Mouse (Mus musculus): ENCODE data around the gene Acsl5. TPM values are rescaled to one million over a fixed set of nuclear protein-coding genes. Genes with fewer than 3 reads are reported as not detected.

The Acsl5 gene
- polyA plus RNA-seq, 2 experiments, result 13.6 to 42.8 TPM

DNA sequence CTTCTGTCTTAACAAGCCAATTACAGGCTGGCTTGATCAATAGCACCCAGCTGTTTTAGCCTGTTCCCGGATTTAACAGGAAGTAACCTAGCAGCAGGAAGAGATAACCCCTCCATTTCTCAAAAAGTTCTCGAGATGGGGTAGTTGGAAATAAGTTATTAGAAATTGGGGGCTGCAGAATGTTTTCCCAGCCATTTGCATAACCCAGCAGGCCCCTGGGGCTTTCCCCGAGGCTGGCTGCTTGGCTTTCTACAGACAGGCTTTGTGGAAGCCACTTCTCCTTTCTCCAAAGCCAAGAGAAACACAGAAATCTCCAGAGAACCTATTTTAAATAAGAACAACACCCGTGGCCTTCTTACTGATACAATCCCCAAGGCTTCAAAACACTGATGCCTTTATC, 41.4 kb downstream of the Acsl5 start:
- TF ChIP-seq POLR2A (IDR thresholded peaks at IDR 0.05; ENCODE audit: borderline replicate concordance, extremely low read depth, insufficient read depth, insufficient read length), result no peak
- WGBS, result 31% methylated on average over 4 of the region's 4 CpGs
- no peaks in the 10 kb centered on the region for H3K27me3 ChIP-seq (ENCODE audit: control insufficient read depth, insufficient read depth, low read length)
- H3K4me2 ChIP-seq (replicated peaks; ENCODE audit: low read depth, low read length, severe bottlenecking), result no peak overlapping the region
- H3K9me3 ChIP-seq (ENCODE audit: control insufficient read depth, low read length), result no peaks in the 10 kb centered on the region
- no peak for DNase-seq (ENCODE audit: low spot score)
- H3K27ac ChIP-seq (replicated peaks; ENCODE audit: low read depth, low read length), result no peak overlapping the region
- H3K4me3 ChIP-seq (replicated peaks; ENCODE audit: low read length), result no peak overlapping the region
- H3K4me1 ChIP-seq (ENCODE audit: control insufficient read depth, insufficient read depth, low read length), result no peaks in the 10 kb centered on the region
- H3K36me3 ChIP-seq (ENCODE audit: control insufficient read depth, insufficient read depth, low read length), result peaks cover 31% of the 10 kb centered on the region
- ATAC-seq (ENCODE audit: low FRiP score, low read depth), result no peak
- no peak overlapping the region for H3K9ac ChIP-seq (ENCODE audit: low read depth, low read length, severe bottlenecking)

- H3K9ac ChIP-seq (ENCODE audit: low read depth, low read length, severe bottlenecking), result no peak overlapping the region
- no peaks in the 10 kb centered on the region for H3K4me1 ChIP-seq (ENCODE audit: control insufficient read depth, insufficient read depth, low read length)
- no peaks in the 10 kb centered on the region for H3K27me3 ChIP-seq (ENCODE audit: control insufficient read depth, insufficient read depth, low read length)
- no peak overlapping the region for H3K27ac ChIP-seq (replicated peaks; ENCODE audit: low read depth, low read length)
- ATAC-seq (ENCODE audit: low FRiP score, low read depth), result no peak
- no peak for TF ChIP-seq POLR2A (IDR thresholded peaks at IDR 0.05; ENCODE audit: borderline replicate concordance, extremely low read depth, insufficient read depth, insufficient read length)
- no peak overlapping the region for H3K4me3 ChIP-seq (replicated peaks; ENCODE audit: low read length)
- 89% methylated on average over 9 of the region's 9 CpGs for WGBS
- H3K4me2 ChIP-seq (replicated peaks; ENCODE audit: low read depth, low read length, severe bottlenecking), result no peak overlapping the region
- DNase-seq (ENCODE audit: low spot score), result no peak
- no peaks in the 10 kb centered on the region for H3K9me3 ChIP-seq (ENCODE audit: control insufficient read depth, low read length)
- H3K36me3 ChIP-seq (ENCODE audit: control insufficient read depth, insufficient read depth, low read length), result peaks cover 34% of the 10 kb centered on the region
These were observed 43.3 kb downstream of the Acsl5 start for GRCm38 (mm10) chr19:55295075-55295474.

DNA sequence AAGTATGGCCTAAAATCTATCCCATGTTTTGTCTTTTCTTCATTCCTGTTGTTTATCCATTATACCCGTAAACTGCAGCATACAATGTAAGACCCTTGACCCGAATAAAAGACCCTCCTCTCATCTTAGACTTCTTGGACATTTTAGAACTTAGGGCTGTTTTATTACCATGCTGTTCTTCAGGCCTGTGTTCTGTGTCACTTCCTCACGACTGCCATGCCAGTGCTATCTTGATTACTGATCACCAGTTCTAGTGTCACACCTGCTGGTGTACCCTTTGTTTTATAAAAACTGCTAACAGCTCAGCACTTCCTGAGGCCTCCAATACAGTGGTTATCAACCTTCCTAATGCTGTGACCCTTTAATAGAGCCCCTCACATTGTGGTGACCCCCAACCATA, 43.8 kb downstream of the Acsl5 start:
- no peak for TF ChIP-seq POLR2A (IDR thresholded peaks at IDR 0.05; ENCODE audit: borderline replicate concordance, extremely low read depth, insufficient read depth, insufficient read length)
- ATAC-seq (ENCODE audit: low FRiP score, low read depth) (no peak), DNase-seq (ENCODE audit: low spot score) (no peak)
- no peak overlapping the region for H3K4me2 ChIP-seq (replicated peaks; ENCODE audit: low read depth, low read length, severe bottlenecking)
- H3K4me1 ChIP-seq (ENCODE audit: control insufficient read depth, insufficient read depth, low read length), result no peaks in the 10 kb centered on the region
- 90% methylated on average over 3 of the region's 3 CpGs for WGBS
- no peak overlapping the region for H3K27ac ChIP-seq (replicated peaks; ENCODE audit: low read depth, low read length)
- no peak overlapping the region for H3K9ac ChIP-seq (ENCODE audit: low read depth, low read length, severe bottlenecking)
- peaks cover 39% of the 10 kb centered on the region for H3K36me3 ChIP-seq (ENCODE audit: control insufficient read depth, insufficient read depth, low read length)
- no peak overlapping the region for H3K4me3 ChIP-seq (replicated peaks; ENCODE audit: low read length)
- no peaks in the 10 kb centered on the region for H3K27me3 ChIP-seq (ENCODE audit: control insufficient read depth, insufficient read depth, low read length)
- H3K9me3 ChIP-seq (ENCODE audit: control insufficient read depth, low read length), result no peaks in the 10 kb centered on the region

DNA sequence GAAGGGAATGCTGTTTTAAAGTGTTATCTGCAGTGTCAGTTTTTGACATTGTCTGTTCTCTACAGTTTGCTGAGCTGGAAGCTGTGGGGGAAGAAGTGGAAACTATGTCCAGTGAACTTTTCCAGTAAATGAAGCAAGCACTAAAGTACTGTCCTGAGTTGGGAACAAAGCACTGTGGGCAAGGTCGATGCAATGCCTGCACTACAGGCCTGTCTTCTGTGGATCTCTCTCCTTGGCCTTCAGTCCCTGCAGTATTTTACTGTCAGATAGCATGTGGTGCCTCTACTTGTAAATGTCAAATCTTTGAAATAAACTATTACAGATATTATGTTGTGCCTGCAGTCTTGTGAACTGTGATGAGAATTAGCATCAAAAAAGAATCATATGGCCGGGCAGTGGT, 44.6 kb downstream of the Acsl5 start:
- 88% methylated on average over 2 of the region's 2 CpGs for WGBS

GRCm38 (mm10) chr19:55297489-55297888, 45.8 kb downstream of the Acsl5 start:
- Histone ChIP-seq H3K9ac (ENCODE audit: low read depth, low read length, severe bottlenecking) (no peak overlapping the region), H3K9me3 (ENCODE audit: control insufficient read depth, low read length) (no peaks in the 10 kb centered on the region), H3K4me1 (ENCODE audit: control insufficient read depth, insufficient read depth, low read length) (no peaks in the 10 kb centered on the region), H3K27ac (replicated peaks; ENCODE audit: low read depth, low read length) (no peak overlapping the region), H3K4me3 (replicated peaks; ENCODE audit: low read length) (no peak overlapping the region), H3K27me3 (ENCODE audit: control insufficient read depth, insufficient read depth, low read length) (no peaks in the 10 kb centered on the region), H3K36me3 (ENCODE audit: control insufficient read depth, insufficient read depth, low read length) (peaks cover 54% of the 10 kb centered on the region), H3K4me2 (replicated peaks; ENCODE audit: low read depth, low read length, severe bottlenecking) (no peak overlapping the region)
- ATAC-seq (ENCODE audit: low FRiP score, low read depth) (no peak), DNase-seq (ENCODE audit: low spot score) (no peak)
- WGBS, result 90% methylated on average over 2 of the region's 2 CpGs
- TF ChIP-seq POLR2A (IDR thresholded peaks at IDR 0.05; ENCODE audit: borderline replicate concordance, extremely low read depth, insufficient read depth, insufficient read length), result no peak

More for the DNA sequence above, 44.6 kb downstream of the Acsl5 start:
- H3K9me3 ChIP-seq (ENCODE audit: control insufficient read depth, low read length), result no peaks in the 10 kb centered on the region
- DNase-seq (ENCODE audit: low spot score) (no peak), ATAC-seq (ENCODE audit: low FRiP score, low read depth) (no peak)
- no peak overlapping the region for H3K4me2 ChIP-seq (replicated peaks; ENCODE audit: low read depth, low read length, severe bottlenecking)
- H3K4me1 ChIP-seq (ENCODE audit: control insufficient read depth, insufficient read depth, low read length), result no peaks in the 10 kb centered on the region
- peaks cover 45% of the 10 kb centered on the region for H3K36me3 ChIP-seq (ENCODE audit: control insufficient read depth, insufficient read depth, low read length)
- H3K27ac ChIP-seq (replicated peaks; ENCODE audit: low read depth, low read length), result no peak overlapping the region
- no peak overlapping the region for H3K4me3 ChIP-seq (replicated peaks; ENCODE audit: low read length)
- no peaks in the 10 kb centered on the region for H3K27me3 ChIP-seq (ENCODE audit: control insufficient read depth, insufficient read depth, low read length)
- TF ChIP-seq POLR2A (IDR thresholded peaks at IDR 0.05; ENCODE audit: borderline replicate concordance, extremely low read depth, insufficient read depth, insufficient read length), result no peak
- no peak overlapping the region for H3K9ac ChIP-seq (ENCODE audit: low read depth, low read length, severe bottlenecking)

DNA sequence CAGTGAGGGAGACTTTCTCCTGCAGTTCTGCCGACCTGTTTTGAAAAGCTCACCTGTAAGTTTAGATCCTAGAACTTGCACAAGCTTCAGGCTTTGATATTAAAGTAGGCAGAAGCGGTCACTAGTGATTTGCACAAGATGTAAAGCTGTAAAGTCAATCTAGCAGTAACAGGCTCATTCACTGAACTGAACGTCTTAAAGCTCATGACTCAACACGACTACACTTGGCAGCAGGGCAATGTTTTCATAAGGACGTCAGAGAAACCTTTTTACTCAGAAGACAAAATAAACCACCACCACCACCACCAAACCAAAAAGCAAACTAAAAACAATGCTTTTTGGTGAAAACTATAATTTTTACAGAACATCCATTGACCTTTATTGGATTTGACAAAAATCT, 46.2 kb downstream of the Acsl5 start:
- peaks cover 59% of the 10 kb centered on the region for H3K36me3 ChIP-seq (ENCODE audit: control insufficient read depth, insufficient read depth, low read length)
- no peak for ATAC-seq (ENCODE audit: low FRiP score, low read depth)
- H3K9me3 ChIP-seq (ENCODE audit: control insufficient read depth, low read length), result no peaks in the 10 kb centered on the region
- no peak overlapping the region for H3K4me2 ChIP-seq (replicated peaks; ENCODE audit: low read depth, low read length, severe bottlenecking)
- no peaks in the 10 kb centered on the region for H3K4me1 ChIP-seq (ENCODE audit: control insufficient read depth, insufficient read depth, low read length)
- WGBS, result 78% methylated on average over 5 of the region's 5 CpGs
- DNase-seq (ENCODE audit: low spot score), result no peak
- H3K27ac ChIP-seq (replicated peaks; ENCODE audit: low read depth, low read length), result no peak overlapping the region
- TF ChIP-seq POLR2A (IDR thresholded peaks at IDR 0.05; ENCODE audit: borderline replicate concordance, extremely low read depth, insufficient read depth, insufficient read length), result no peak
- no peaks in the 10 kb centered on the region for H3K27me3 ChIP-seq (ENCODE audit: control insufficient read depth, insufficient read depth, low read length)
- no peak overlapping the region for H3K9ac ChIP-seq (ENCODE audit: low read depth, low read length, severe bottlenecking)
- no peak overlapping the region for H3K4me3 ChIP-seq (replicated peaks; ENCODE audit: low read length)
